Mouse (Mus musculus): ENCODE results near the gene Urm1.

- no peak for TF ChIP-seq POLR2A (IDR thresholded peaks at IDR 0.05; ENCODE audit: low read depth, low read length)
- no peak for TF ChIP-seq CTCF (IDR thresholded peaks at IDR 0.05; ENCODE audit: borderline replicate concordance, insufficient read depth, low read length)
Observed at GRCm38 (mm10) chr2:29846061-29846853, 26.4 kb downstream of the Urm1 start.
